Mouse (Mus musculus): ENCODE measurements around the gene Map6d1. TPM values are rescaled to one million over a fixed set of nuclear protein-coding genes. Genes with fewer than 3 reads are reported as not detected.

Gene Map6d1
- total and polyA plus RNA-seq, 3 experiments, result 0.08 to 0.20 TPM; not detected in 1

- in situ Hi-C loops (cut with MboI; ENCODE audit: low pct_ligation_motif_present, low pct_unique_long_range_greater_than_20kb, low sequenced_read_pairs), result loop anchor here (25.0 kb wide), 1 partner anchor 265 kb away; the partner anchor contains the start of gene Eif2b5
- dilution Hi-C loops (cut with MboI; ENCODE audit: extremely low pct_ligation_motif_present, extremely low pct_unique_long_range_greater_than_20kb, low sequenced_read_pairs), result no loop called here
- Histone ChIP-seq H3K9me3 (replicated peaks; ENCODE audit: low read length) (no peaks in the 10 kb centered on the region), H3K4me3 (replicated peaks in 1 of 3; ENCODE audit: low read depth in 2 of 3, low read length in 2 of 3, poor library complexity in 1 of 3) (no peak overlapping the region), H3K27ac (ENCODE audit: insufficient read depth, low read depth) (no peak overlapping the region), H3K4me2 (ENCODE audit: insufficient read depth, low read depth, poor library complexity, severe bottlenecking) (no peak overlapping the region), H3K36me3 (replicated peaks in 1 of 2; ENCODE audit: control insufficient read depth in 1 of 2, insufficient read depth in 1 of 2, low read length in 1 of 2) (peaks cover 54 to 70% of the 10 kb centered on the region in 2 experiments), H3K27me3 (replicated peaks) (no peaks in the 10 kb centered on the region), H3K9ac (ENCODE audit: insufficient read depth, low read depth) (no peak overlapping the region), H3K4me1 (ENCODE audit: control insufficient read depth in 1 of 2, insufficient read depth in 2 of 2) (peaks cover 0 to 4% of the 10 kb centered on the region in 2 experiments; a peak in 1 of 4 replicates), H3K79me2 (replicated peaks; ENCODE audit: control insufficient read depth, extremely low read depth, insufficient read depth, poor library complexity, severe bottlenecking) (no peaks in the 10 kb centered on the region)
- no peak for DNase-seq (ENCODE audit: extremely low read depth)
- no peak for TF ChIP-seq ELF1 (IDR thresholded peaks at IDR 0.05; ENCODE audit: low read depth, low read length)
- TF ChIP-seq ZC3H11A (IDR thresholded peaks at IDR 0.05; ENCODE audit: low read depth, low read length), result no peak
- no peak for TF ChIP-seq MAX (IDR thresholded peaks at IDR 0.05; ENCODE audit: low read length)
- no peak for TF ChIP-seq CTCF (conservative IDR thresholded peaks at IDR 0.05 in 1 of 2, IDR thresholded peaks at IDR 0.05 in 1 of 2; ENCODE audit: low read depth in 2 of 2, low read length in 2 of 2)
- TF ChIP-seq SIN3A (IDR thresholded peaks at IDR 0.05; ENCODE audit: low read length), result no peak
- no peak for TF ChIP-seq MAZ (IDR thresholded peaks at IDR 0.05; ENCODE audit: low read depth, low read length)
- TF ChIP-seq RCOR1 (conservative IDR thresholded peaks at IDR 0.05; ENCODE audit: low read depth, low read length), result no peak
- no peak for TF ChIP-seq UBTF (IDR thresholded peaks at IDR 0.05; ENCODE audit: low read depth, low read length)
- TF ChIP-seq IRF4 (IDR thresholded peaks at IDR 0.05; ENCODE audit: low read depth, low read length), result no peak
- TF ChIP-seq KAT2A (IDR thresholded peaks at IDR 0.05; ENCODE audit: insufficient replicate concordance, low read length), result no peak
- no peak for TF ChIP-seq MEF2A (IDR thresholded peaks at IDR 0.05; ENCODE audit: borderline replicate concordance, low read depth, low read length)
- TF ChIP-seq ZMIZ1 (IDR thresholded peaks at IDR 0.05; ENCODE audit: low read depth, low read length), result no peak
- no peak for TF ChIP-seq JUND (conservative IDR thresholded peaks at IDR 0.05; ENCODE audit: low read depth, low read length)
- TF ChIP-seq HCFC1 (IDR thresholded peaks at IDR 0.05; ENCODE audit: low read depth, low read length), result no peak
- TF ChIP-seq JUN (IDR thresholded peaks at IDR 0.05; ENCODE audit: insufficient read depth, low read depth, low read length), result no peak
- no peak for TF ChIP-seq ZNF384 (IDR thresholded peaks at IDR 0.05; ENCODE audit: low read depth, low read length)
- no peak for TF ChIP-seq NRF1 (IDR thresholded peaks at IDR 0.05; ENCODE audit: low read depth, low read length)
Measured at GRCm38 (mm10) chr16:20222726-20223125, 18.4 kb downstream of the Map6d1 start.

- no peak overlapping the region for H3K4me2 ChIP-seq (ENCODE audit: insufficient read depth, low read depth, poor library complexity, severe bottlenecking)
- H3K9ac ChIP-seq (ENCODE audit: insufficient read depth, low read depth), result no peak overlapping the region
- in situ Hi-C loops (cut with MboI; ENCODE audit: low pct_ligation_motif_present, low pct_unique_long_range_greater_than_20kb, low sequenced_read_pairs) (loop anchor here (25.0 kb wide), 1 partner anchor 274 kb away; the partner anchor contains the start of gene Eif2b5), dilution Hi-C loops (cut with MboI; ENCODE audit: extremely low pct_ligation_motif_present, extremely low pct_unique_long_range_greater_than_20kb, low sequenced_read_pairs) (no loop called here)
- H3K4me1 ChIP-seq (ENCODE audit: control insufficient read depth in 1 of 2, insufficient read depth in 2 of 2), result no peaks in the 10 kb centered on the region
- H3K79me2 ChIP-seq (replicated peaks; ENCODE audit: control insufficient read depth, extremely low read depth, insufficient read depth, poor library complexity, severe bottlenecking), result no peaks in the 10 kb centered on the region
- H3K9me3 ChIP-seq (replicated peaks; ENCODE audit: low read length), result no peaks in the 10 kb centered on the region
- H3K36me3 ChIP-seq (replicated peaks in 1 of 2; ENCODE audit: control insufficient read depth in 1 of 2, insufficient read depth in 1 of 2, low read length in 1 of 2), result peaks cover 58 to 93% of the 10 kb centered on the region in 2 experiments
- TF ChIP-seq ZNF384 (IDR thresholded peaks at IDR 0.05; ENCODE audit: low read depth, low read length) (peak; percentile 69), UBTF (IDR thresholded peaks at IDR 0.05; ENCODE audit: low read depth, low read length) (no peak), ZC3H11A (IDR thresholded peaks at IDR 0.05; ENCODE audit: low read depth, low read length) (peak; percentile 55), CTCF (conservative IDR thresholded peaks at IDR 0.05 in 1 of 2, IDR thresholded peaks at IDR 0.05 in 1 of 2; ENCODE audit: low read depth in 2 of 2, low read length in 2 of 2) (peak; percentile 95), SIN3A (IDR thresholded peaks at IDR 0.05; ENCODE audit: low read length) (peak; percentile 56; the same call in 1 of the 2 replicates), JUND (conservative IDR thresholded peaks at IDR 0.05; ENCODE audit: low read depth, low read length) (no peak), RAD21 (IDR thresholded peaks at IDR 0.05; ENCODE audit: low read depth, low read length) (peak; percentile 90), SMC3 (IDR thresholded peaks at IDR 0.05; ENCODE audit: low read depth, low read length) (peak; percentile 82), NELFE (IDR thresholded peaks at IDR 0.05; ENCODE audit: low read depth, low read length) (peak; percentile 43; the same call in 1 of the 2 replicates), EP300 (IDR thresholded peaks at IDR 0.05; ENCODE audit: low read length) (no peak), HCFC1 (IDR thresholded peaks at IDR 0.05; ENCODE audit: low read depth, low read length) (peak; percentile 19; the same call in 1 of the 2 replicates)
- H3K27me3 ChIP-seq (replicated peaks), result no peaks in the 10 kb centered on the region
- no peak overlapping the region for H3K27ac ChIP-seq (ENCODE audit: insufficient read depth, low read depth)
- no peak overlapping the region for H3K4me3 ChIP-seq (replicated peaks in 1 of 3; ENCODE audit: low read depth in 2 of 3, low read length in 2 of 3, poor library complexity in 1 of 3)
- peak; percentile 76 for DNase-seq (ENCODE audit: extremely low read depth)
Measured at GRCm38 (mm10) chr16:20213591-20214226, 27.4 kb downstream of the Map6d1 start.

Measured in CH12.LX (cell line).